Mouse (Mus musculus) C2C12 (cell line): ENCODE measurements around the gene Sult5a1. TPM values are rescaled to one million over a fixed set of nuclear protein-coding genes. Genes with fewer than 3 reads are reported as not detected.

Source experiments
- H3K27me3 ChIP-seq: one replicate; pipeline ENCODE4 v1.6.1; 2011; ENCODE audit not compliant: control insufficient read depth, insufficient read depth, insufficient read length
- H3K36me3 ChIP-seq: one replicate; pipeline ENCODE4 v1.6.1; 2011; ENCODE audit not compliant: control insufficient read depth, insufficient read depth
- H3K4me3 ChIP-seq: one replicate; pipeline ENCODE4 v1.5.1; 2011; ENCODE audit warnings: mild to moderate bottlenecking, control low read depth; ENCODE audit not compliant: poor library complexity, insufficient read depth, severe bottlenecking
- H3K79me2 ChIP-seq: one replicate; pipeline ENCODE4 v1.6.1; 2011; ENCODE audit not compliant: control insufficient read depth, insufficient read depth
- H3K79me3 ChIP-seq: one replicate; pipeline ENCODE4 v1.6.1; 2011; ENCODE audit warnings: low read depth, control low read depth
- H3ac ChIP-seq: one replicate; pipeline ENCODE3; 2011; ENCODE audit warnings: low read depth; ENCODE audit not compliant: control insufficient read depth, insufficient read length
- CEBPB ChIP-seq: IDR thresholded peaks from one replicate; pipeline ENCODE4 v1.6.1; 2011; ENCODE audit warnings: low read depth, mild to moderate bottlenecking, control low read depth, moderate library complexity
- CTCF ChIP-seq: IDR thresholded peaks from one replicate; pipeline ENCODE4 v1.5.1; 2011; ENCODE audit not compliant: control insufficient read depth, insufficient read depth, insufficient read length
- FOSL1 ChIP-seq: IDR thresholded peaks from one replicate; pipeline ENCODE4 v1.8.0; 2011; ENCODE audit warnings: mild to moderate bottlenecking, low read length; ENCODE audit not compliant: poor library complexity, insufficient read depth, severe bottlenecking
- MAX ChIP-seq: IDR thresholded peaks from one replicate; pipeline ENCODE4 v1.6.1; 2011; ENCODE audit warnings: mild to moderate bottlenecking, control low read depth
- MYOD1 ChIP-seq: IDR thresholded peaks from one replicate; pipeline ENCODE4 v1.6.1; 2011; ENCODE audit warnings: low read depth; ENCODE audit not compliant: control insufficient read depth, insufficient read length
- MYOG ChIP-seq: IDR thresholded peaks from one replicate; pipeline ENCODE4 v1.6.1; 2011; ENCODE audit not compliant: control insufficient read depth, insufficient read length; ENCODE audit errors: extremely low read depth
- USF1 ChIP-seq: IDR thresholded peaks from one replicate; pipeline ENCODE4 v1.6.1; 2011; ENCODE audit warnings: low read depth, mild to moderate bottlenecking, control low read depth, moderate library complexity
- microRNA-seq: library from miRNA; unstranded; fragments of <30 nt; microRNA quantifications from one replicate; pipeline ENCODE4, GENCODE M21; 2019; ENCODE audit warnings: borderline microRNAs expressed
- polyA plus RNA-seq: library from polyadenylated mRNA; unstranded; fragments of >200 nt; fragmentation: generic; extraction: Trizol; gene quantifications from one replicate; pipeline ENCODE4 v1.2.1, GENCODE M21; 2012; ENCODE audit warnings: missing spikeins

Gene Sult5a1
- polyA plus RNA-seq, 1 experiment, result 0.05 TPM

DNA sequence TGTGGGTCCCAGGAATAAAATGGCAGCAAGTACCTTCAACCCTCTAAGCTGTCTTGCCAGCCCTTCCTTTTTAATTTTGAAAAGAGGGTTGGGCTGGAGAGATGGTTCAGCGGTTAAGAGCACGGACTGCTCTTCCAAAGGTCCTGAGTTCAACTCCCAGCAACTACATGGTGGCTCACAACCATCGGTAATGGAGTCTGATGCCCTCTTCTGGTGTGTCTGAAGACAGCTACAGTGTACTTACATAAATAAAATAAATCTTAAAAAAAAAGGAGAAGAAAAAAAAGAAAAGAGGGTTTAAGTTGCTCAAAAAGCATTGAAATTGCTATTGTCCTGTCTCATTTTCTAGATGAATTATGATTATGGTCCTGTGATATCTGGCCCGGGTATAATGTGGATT is 56.9 kb downstream of the Sult5a1 start:
- Histone ChIP-seq H3ac (no peak overlapping the region), H3K36me3 (peaks cover 41% of the 10 kb centered on the region), H3K79me2 (peaks cover 26% of the 10 kb centered on the region), H3K27me3 (no peaks in the 10 kb centered on the region), H3K4me3 (no peak overlapping the region), H3K79me3 (peaks cover 20% of the 10 kb centered on the region)
- TF ChIP-seq CTCF, result no peak
- TF ChIP-seq FOSL1, result no peak
- no peak for TF ChIP-seq USF1
- no peak for TF ChIP-seq MYOD1
- TF ChIP-seq MYOG, result no peak
- TF ChIP-seq MAX, result no peak

DNA sequence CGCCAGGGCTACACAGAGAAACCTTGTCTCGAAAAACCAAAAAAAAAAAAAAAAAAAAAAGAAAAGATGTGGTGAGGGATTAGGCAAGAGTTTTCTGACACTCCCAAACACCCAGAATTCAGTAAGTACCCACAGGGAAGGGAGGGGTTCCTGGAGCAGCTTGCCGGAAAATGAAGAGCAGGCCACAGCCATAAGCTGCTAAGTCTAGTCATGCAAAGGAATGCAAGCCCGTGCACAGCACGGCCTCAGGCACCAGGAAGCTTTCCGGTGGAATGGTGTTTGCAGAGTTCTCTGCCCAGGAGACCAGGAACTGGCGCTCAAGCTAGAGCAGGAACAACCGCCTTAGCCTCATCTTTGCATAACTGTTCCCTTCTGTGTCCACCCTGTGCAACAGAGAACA is 57.8 kb downstream of the Sult5a1 start:
- peaks cover 33% of the 10 kb centered on the region for H3K36me3 ChIP-seq
- H3K79me3 ChIP-seq, result peaks cover 20% of the 10 kb centered on the region
- H3ac ChIP-seq, result no peak overlapping the region
- H3K4me3 ChIP-seq, result no peak overlapping the region
- TF ChIP-seq CEBPB (peak; percentile 26), MYOG (no peak)
- H3K27me3 ChIP-seq, result no peaks in the 10 kb centered on the region
- H3K79me2 ChIP-seq, result peaks cover 26% of the 10 kb centered on the region

DNA sequence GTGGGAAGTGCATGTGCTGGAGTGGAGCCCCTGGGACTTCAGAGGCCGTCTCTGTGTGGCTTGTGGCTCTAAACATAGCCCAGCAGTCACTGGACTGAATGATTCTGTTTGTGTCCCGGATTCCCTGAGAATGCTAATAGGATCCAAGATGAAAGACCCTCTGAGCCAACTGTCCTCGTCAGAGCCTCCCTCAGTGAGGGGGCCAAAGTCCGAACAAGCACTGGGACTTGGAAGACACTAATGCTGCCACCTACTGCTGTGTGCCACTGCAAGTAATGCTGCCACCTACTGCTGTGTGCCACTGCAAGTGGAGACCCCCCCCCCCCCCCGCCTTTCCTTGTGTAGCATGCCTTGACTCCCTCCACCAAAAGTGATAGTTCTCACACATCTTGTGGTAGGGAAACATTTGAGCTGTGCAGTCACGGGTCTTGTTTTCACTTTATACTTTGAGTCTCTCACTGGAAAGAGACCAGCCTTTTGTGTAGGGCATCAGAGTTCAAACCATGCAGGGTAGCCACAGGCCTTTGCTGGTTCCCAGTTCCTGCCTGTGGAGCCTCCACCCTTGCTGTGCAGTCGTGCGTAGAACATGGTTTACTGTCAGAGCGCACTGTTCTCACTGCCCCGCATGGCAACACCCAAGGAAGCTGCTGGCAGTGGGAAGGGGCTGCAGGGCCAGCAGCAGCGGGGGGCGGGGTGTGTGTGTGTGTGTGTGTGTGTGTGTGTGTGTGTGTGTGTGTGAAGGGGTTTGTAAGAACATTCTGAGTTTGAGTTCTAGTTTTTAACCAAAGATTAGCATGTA is 60.1 kb downstream of the Sult5a1 start:
- peaks cover 2% of the 10 kb centered on the region for H3K79me3 ChIP-seq
- H3K79me2 ChIP-seq, result peaks cover 8% of the 10 kb centered on the region
- H3K36me3 ChIP-seq, result peaks cover 20% of the 10 kb centered on the region
- no peaks in the 10 kb centered on the region for H3K27me3 ChIP-seq
- H3K4me3 ChIP-seq, result no peak overlapping the region
- TF ChIP-seq FOSL1 (no peak), MYOD1 (no peak), CEBPB (no peak), USF1 (no peak), MYOG (no peak), MAX (no peak), CTCF (no peak)
- H3ac ChIP-seq, result no peak overlapping the region

DNA sequence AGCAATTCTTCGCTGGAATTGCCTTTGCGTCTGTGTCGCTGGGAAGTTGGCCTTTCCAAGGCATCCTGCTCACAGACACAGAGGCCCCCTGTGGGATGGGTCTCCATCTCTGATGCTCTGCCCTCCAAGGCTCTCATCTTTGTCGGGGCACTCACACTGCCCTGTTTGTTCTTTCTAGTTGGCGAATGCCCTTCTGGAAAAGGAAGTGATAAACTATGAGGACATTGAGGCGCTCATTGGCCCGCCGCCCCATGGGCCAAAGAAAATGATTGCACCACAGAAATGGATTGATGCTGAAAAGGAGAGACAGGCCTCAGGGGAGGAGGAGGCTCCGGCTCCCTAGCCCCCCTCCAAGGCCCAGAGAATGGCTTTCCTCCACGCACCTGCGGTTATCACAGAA is 60.9 kb downstream of the Sult5a1 start:
- no peak overlapping the region for H3K4me3 ChIP-seq
- no peak for TF ChIP-seq CEBPB
- peaks cover under 1% of the 10 kb centered on the region for H3K79me2 ChIP-seq
- H3K36me3 ChIP-seq, result peaks cover 21% of the 10 kb centered on the region
- no peak overlapping the region for H3ac ChIP-seq
- H3K79me3 ChIP-seq, result no peaks in the 10 kb centered on the region
- H3K27me3 ChIP-seq, result no peaks in the 10 kb centered on the region

Small RNAs within 50 kb of the gene (microRNA-seq; reads per million reads assigned to microRNA genes)
- gene Mir7079, result not detected
- not detected for gene Mir7080

Other genes starting within 250 kb of the Sult5a1 start
- 32.5 TPM for gene Ankrd11, start 116.0 kb downstream of the Sult5a1 start, polyA plus RNA-seq
- 57.4 TPM for gene Spg7, start 95.4 kb downstream of the Sult5a1 start, polyA plus RNA-seq
- gene Rpl13, start 56.0 kb downstream of the Sult5a1 start, polyA plus RNA-seq, result 3,422 TPM
- 0.04 TPM for gene Cpne7, start 40.9 kb downstream of the Sult5a1 start, polyA plus RNA-seq
- 0.92 TPM for gene Dpep1, start 27.9 kb upstream of the Sult5a1 start, polyA plus RNA-seq
- gene Chmp1a, start 54.4 kb upstream of the Sult5a1 start, polyA plus RNA-seq, result 94.4 TPM
- 1.1 TPM for gene Spata33, start 54.5 kb upstream of the Sult5a1 start, polyA plus RNA-seq
- 23.8 TPM for gene Cdk10, start 66.5 kb upstream of the Sult5a1 start, polyA plus RNA-seq
- 0.89 TPM for gene Spata2l, start 77.9 kb upstream of the Sult5a1 start, polyA plus RNA-seq
- 10.6 TPM for gene Zfp276, start 95.9 kb upstream of the Sult5a1 start, polyA plus RNA-seq
- gene Vps9d1, start 96.0 kb upstream of the Sult5a1 start, polyA plus RNA-seq, result 8.5 TPM
- gene Fanca, start 160.3 kb upstream of the Sult5a1 start, polyA plus RNA-seq, result 14.0 TPM
- gene Spire2, start 174.4 kb upstream of the Sult5a1 start, polyA plus RNA-seq, result 5.1 TPM
- gene Tcf25, start 215.4 kb upstream of the Sult5a1 start, polyA plus RNA-seq, result 128 TPM
- gene Mc1r, start 248.8 kb upstream of the Sult5a1 start, polyA plus RNA-seq, result 0.01 TPM